Mouse (Mus musculus): ENCODE data around the gene Rpp40. TPM values are rescaled to one million over a fixed set of nuclear protein-coding genes. Genes with fewer than 3 reads are reported as not detected.

Gene Rpp40
- polyA plus RNA-seq, 1 experiment from 2014 or later: 28.4 TPM

Other genes with a start within 250 kb of the Rpp40 start
- 16.1 and 20.2 TPM in 2 replicates for gene Cdyl, start 246.5 kb downstream of the Rpp40 start, polyA plus RNA-seq (2014; fragmentation: Nextera tagmentation; extraction: Ambion mirVana)
- 0.92 and 1.6 TPM in 2 replicates for gene Ppp1r3g, start 52.5 kb upstream of the Rpp40 start, polyA plus RNA-seq (2014; fragmentation: Nextera tagmentation; extraction: Ambion mirVana)
- gene Fars2, start 211.1 kb upstream of the Rpp40 start, polyA plus RNA-seq (2014; fragmentation: Nextera tagmentation; extraction: Ambion mirVana): 25.9 and 29.3 TPM in 2 replicates
- 17.8 and 20.6 TPM in 2 replicates for gene Lyrm4, start 211.2 kb upstream of the Rpp40 start, polyA plus RNA-seq (2014; fragmentation: Nextera tagmentation; extraction: Ambion mirVana)

All from limb, embryonic 11.5 days (tissue).